Mouse (Mus musculus) forelimb bud, embryonic 11.5 days (tissue): ENCODE measurements at regions not wholly inside any gene's neighbourhood (a gene's known extent, or its start where the extent isn't known, plus 50 kb on each side); places are given as distances from the start of the nearest gene placed in this dataset.
A peak's percentile ranks its signal among the peaks of the same experiment; 100 is the strongest.
"Not testable (repeated sequence)": the region's sequence is repeated elsewhere in the genome, so short reads cannot be mapped to it uniquely, and the experiment has no call there.

Experiments
- DNase-seq: peaks from one replicate; pipeline ENCODE4 v3.0.0-alpha.2; 2012; ENCODE audit warnings: low read depth, low spot score

GRCm38 (mm10) chr8:63829096-63829495, 123.0 kb downstream of the Sgo2b start:
- no peak for DNase-seq

- DNase-seq, result no peak
Observed at GRCm38 (mm10) chr8:63828141-63828540, 123.9 kb downstream of the Sgo2b start.

GRCm38 (mm10) chr8:63784496-63784895, 167.6 kb downstream of the Sgo2b start:
- no peak for DNase-seq

- no peak for DNase-seq
Observed at GRCm38 (mm10) chr8:63760891-63761290, 191.2 kb downstream of the Sgo2b start.

- DNase-seq, result not testable (repeated sequence)
Observed at GRCm38 (mm10) chr8:63759931-63760330, 192.1 kb downstream of the Sgo2b start.

GRCm38 (mm10) chr8:63755236-63755635, 196.8 kb downstream of the Sgo2b start:
- peak; percentile 1 for DNase-seq

GRCm38 (mm10) chr8:63754812-63755211, 197.2 kb downstream of the Sgo2b start:
- DNase-seq, result no peak

GRCm38 (mm10) chr8:63753236-63753635, 198.8 kb downstream of the Sgo2b start:
- DNase-seq, result no peak

- no peak for DNase-seq
Observed at GRCm38 (mm10) chr8:63734411-63734810, 217.6 kb downstream of the Sgo2b start.

GRCm38 (mm10) chr8:63730741-63731140, 221.3 kb downstream of the Sgo2b start:
- not testable (repeated sequence) for DNase-seq
